In the genomic region with DNA sequence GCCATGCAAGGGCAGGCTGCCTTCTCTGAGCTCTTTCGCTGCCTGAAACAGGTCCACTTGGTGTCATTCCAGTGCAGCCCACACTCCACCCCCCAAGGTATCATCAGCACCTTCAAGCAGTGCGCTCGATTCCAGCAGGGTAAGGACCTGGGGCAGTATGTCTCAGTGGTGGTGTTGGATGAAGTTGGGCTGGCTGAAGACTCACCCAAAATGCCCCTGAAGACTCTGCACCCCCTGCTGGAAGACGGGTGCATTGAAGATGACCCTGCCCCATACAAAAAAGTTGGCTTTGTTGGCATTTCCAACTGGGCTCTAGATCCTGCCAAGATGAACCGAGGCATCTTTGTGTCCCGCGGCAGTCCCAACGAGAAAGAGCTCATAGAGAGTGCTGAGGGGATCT, we compare ENCODE assay signal across 13 mouse cellular contexts. TPM values are rescaled to one million over a fixed set of nuclear protein-coding genes. Genes with fewer than 3 reads are reported as not detected.
DNase-seq lines count a peak whose midpoint lies in the region; ATAC-seq and TF ChIP-seq lines count a peak whose summit lies in the region.
"Had no signal": no experiment of that assay in that cellular context is flagged by ENCODE, and none has a peak within 500 bp of the region (broad histone marks: within the 10 kb centered on the region; RNA-seq: fewer than 3 reads in every experiment).

No protein-coding gene starts in this region.

- peak; percentile 15 to 25 for DNase-seq in cerebellum, postnatal 25 days
- DNase-seq in lung, adult 2 months = no peak
- DNase-seq in lung, postnatal 36 days = no peak
- DNase-seq in NIH3T3 (ENCODE audit: low read depth) = peak; percentile 25
- DNase-seq in thymus, postnatal 14 days = peak; percentile 44
- DNase-seq in layer of hippocampus, postnatal 14 days (ENCODE audit: low spot score in 2 of 2) = no peak
- DNase-seq in left cerebral cortex, adult 9 months (ENCODE audit: low spot score in 2 of 2) = no peak
- DNase-seq: gastrocnemius, postnatal 36 days; left cerebral cortex, postnatal 4 days; lung, postnatal 14 days had no signal

- no peak overlapping the region for H3K4me3 ChIP-seq in lung, adult 2 months (replicated peaks; ENCODE audit: extremely low read depth, low read depth, low read length)
- H3K4me3 ChIP-seq: embryonic facial prominence, embryonic 10.5 days; forebrain, embryonic 10.5 days had no signal

- H3K4me1 ChIP-seq in lung, adult 2 months (ENCODE audit: control insufficient read depth, insufficient read depth, low read length) = no peaks in the 10 kb centered on the region
- H3K4me1 ChIP-seq: embryonic facial prominence, embryonic 10.5 days; forebrain, embryonic 10.5 days had no signal

- no peak for ATAC-seq in cerebellum, adult (ENCODE audit: insufficient number of reproducible peaks, low FRiP score, low TSS enrichment)

- WGBS in lung, adult 2 months = 87% methylated on average over 8 of the region's 8 CpGs

- 0 out of 2 replicates have a peak, but pooled peaks have one; percentile 3 for TF ChIP-seq CTCF in lung, adult 2 months (IDR thresholded peaks at IDR 0.05; ENCODE audit: insufficient read depth, low read length)

- no peak for TF ChIP-seq POLR2A in lung, adult 2 months (IDR thresholded peaks at IDR 0.05; ENCODE audit: borderline replicate concordance, extremely low read depth, low read depth, low read length)

RNA-seq across cellular contexts. Expression of gene Endov, which starts 48.9 kb away (rescaled TPM):
- polyA plus RNA-seq in lung, adult 2 months (2012; rRNA removed) = 16.0 and 21.9 TPM in 2 replicates
- total RNA-seq in layer of hippocampus, postnatal 14 days (2021) = 10 to 100 TPM; 26.3 to 27.7 TPM

RNA-seq across cellular contexts. Expression of gene Rnf213, which starts 49.3 kb away (rescaled TPM):
- 19.5 and 24.3 TPM in 2 replicates for polyA plus RNA-seq in lung, adult 2 months (2012; rRNA removed)
- 1 to 10 TPM; 3.4 to 3.5 TPM for total RNA-seq in layer of hippocampus, postnatal 14 days (2021)

Comparison
In these comparisons a context has a peak if more than half of its experiments do, and no peak if none do; other contexts are left out.
1. DNase-seq: peak in cerebellum, postnatal 25 days (2 of 2), NIH3T3 (single experiment) and thymus, postnatal 14 days (single experiment); none in lung, adult 2 months (single experiment), lung, postnatal 36 days (single experiment), layer of hippocampus, postnatal 14 days (0 of 2) and left cerebral cortex, adult 9 months (0 of 2).